Mouse (Mus musculus) thymus, postnatal 25 days (tissue): Measurements from ENCODE around the gene Chpf.

ENCODE experiments used
- DNase-seq: peaks from one replicate; pipeline ENCODE4 v3.0.0; 2022

The Chpf gene

GRCm38 (mm10) chr1:75435475-75436328, 43.4 kb downstream of the Chpf start, which contains the start of gene Gmppa:
Gene Gmppa (plus strand): TSS chr1:75435930.
- peak; percentile 70 for DNase-seq

GRCm38 (mm10) chr1:75425796-75426471, 53.2 kb downstream of the Chpf start:
- DNase-seq: peak; percentile 15
